Comparison of ENCODE assay signal across 8 mouse cellular contexts in the genomic region with DNA sequence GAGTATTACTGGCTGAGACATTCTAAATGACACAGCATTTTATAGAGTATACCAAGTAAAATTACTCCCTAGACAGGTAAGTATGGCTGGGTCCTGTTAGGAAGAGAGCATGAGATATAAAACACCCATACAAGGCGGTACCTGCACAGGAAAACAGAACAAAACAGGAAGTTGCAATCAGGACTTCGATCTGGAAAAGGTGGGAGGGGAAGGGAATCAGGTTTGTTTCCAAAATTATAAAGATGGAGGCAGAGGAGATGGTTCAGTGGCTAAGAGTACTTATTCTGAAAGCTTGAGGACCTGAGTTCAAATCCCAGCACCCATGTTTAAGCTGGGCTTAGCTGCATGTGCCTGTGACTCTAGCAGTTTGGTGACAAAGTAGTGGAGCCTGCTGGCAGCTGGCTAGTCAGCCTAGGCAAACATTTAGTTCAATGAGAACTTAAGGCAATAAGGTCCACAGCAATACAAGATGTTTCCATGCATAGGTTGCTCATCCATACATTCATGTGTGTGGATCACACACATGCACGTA. TPM values are rescaled to one million over a fixed set of nuclear protein-coding genes. Genes with fewer than 3 reads are reported as not detected.
A peak's percentile ranks its signal among the peaks of the same experiment; 100 is the strongest.
DNase-seq lines count a peak whose midpoint lies in the region; ATAC-seq and TF ChIP-seq lines count a peak whose summit lies in the region.

No protein-coding gene starts in this region.

- H3K27me3 ChIP-seq in neural tube, embryonic 11.5 days (ENCODE audit: control insufficient read depth, insufficient read depth, low read length): no peaks in the 10 kb centered on the region
- H3K27me3 ChIP-seq in limb, embryonic 14.5 days (ENCODE audit: control insufficient read depth, insufficient read depth, low read length): no peaks in the 10 kb centered on the region
- H3K27me3 ChIP-seq in stomach, embryonic 16.5 days (ENCODE audit: control insufficient read depth, insufficient read depth, low read length): no peaks in the 10 kb centered on the region

- H3K4me1 ChIP-seq in neural tube, embryonic 11.5 days (ENCODE audit: control insufficient read depth, insufficient read depth, low read length): peaks cover 4% of the 10 kb centered on the region; the same call in 1 of the 2 replicates
- peaks cover 16% of the 10 kb centered on the region for H3K4me1 ChIP-seq in limb, embryonic 14.5 days (ENCODE audit: control insufficient read depth, insufficient read depth, low read length)
- peaks cover 12% of the 10 kb centered on the region for H3K4me1 ChIP-seq in stomach, embryonic 16.5 days (ENCODE audit: control insufficient read depth, insufficient read depth, low read length)

- H3K4me2 ChIP-seq in neural tube, embryonic 11.5 days (ENCODE audit: low read depth): peak overlapping the region; percentile 46
- peak overlapping the region; percentile 54; the same call in 1 of the 2 replicates for H3K4me2 ChIP-seq in limb, embryonic 14.5 days (replicated peaks; ENCODE audit: low read depth, low read length, severe bottlenecking)
- H3K4me2 ChIP-seq in stomach, embryonic 16.5 days (ENCODE audit: low read depth, low read length): peak overlapping the region; percentile 66

- no peak for TF ChIP-seq POLR2A in limb, embryonic 14.5 days (IDR thresholded peaks at IDR 0.05; ENCODE audit: borderline replicate concordance, extremely low read depth, insufficient read depth, insufficient read length)

- WGBS in neural tube, embryonic 11.5 days: 93% methylated on average over 3 of the region's 3 CpGs
- 83% methylated on average over 3 of the region's 3 CpGs for WGBS in limb, embryonic 14.5 days
- WGBS in stomach, embryonic 16.5 days: 81% methylated on average over 3 of the region's 3 CpGs

- no peak overlapping the region for H3K9ac ChIP-seq in neural tube, embryonic 11.5 days (ENCODE audit: low read length)
- H3K9ac ChIP-seq in limb, embryonic 14.5 days (ENCODE audit: low read depth, low read length, severe bottlenecking): no peak overlapping the region
- H3K9ac ChIP-seq in stomach, embryonic 16.5 days (ENCODE audit: low read length): no peak overlapping the region

- peaks cover 10% of the 10 kb centered on the region for H3K36me3 ChIP-seq in neural tube, embryonic 11.5 days (ENCODE audit: control insufficient read depth, insufficient read depth, low read length)
- H3K36me3 ChIP-seq in limb, embryonic 14.5 days (ENCODE audit: control insufficient read depth, insufficient read depth, low read length): peaks cover 37% of the 10 kb centered on the region
- peaks cover 19% of the 10 kb centered on the region; the same call in 1 of the 2 replicates for H3K36me3 ChIP-seq in stomach, embryonic 16.5 days (ENCODE audit: control insufficient read depth, insufficient read depth, low read length)

- no peak overlapping the region for H3K27ac ChIP-seq in neural tube, embryonic 11.5 days (ENCODE audit: low read depth, low read length)
- no peak overlapping the region for H3K27ac ChIP-seq in limb, embryonic 14.5 days (replicated peaks; ENCODE audit: low read depth, low read length)
- H3K27ac ChIP-seq in stomach, embryonic 16.5 days (ENCODE audit: low read length): no peak overlapping the region

- no peaks in the 10 kb centered on the region for H3K9me3 ChIP-seq in neural tube, embryonic 11.5 days (ENCODE audit: control insufficient read depth, low read length)
- H3K9me3 ChIP-seq in limb, embryonic 14.5 days (ENCODE audit: control insufficient read depth, low read length): no peaks in the 10 kb centered on the region
- H3K9me3 ChIP-seq in stomach, embryonic 16.5 days (replicated peaks; ENCODE audit: control insufficient read depth, low read length): no peaks in the 10 kb centered on the region

- peak; percentile 32 for DNase-seq in cerebellum, adult 9-10 months
- DNase-seq in cerebellum, adult 11 months: no peak
- no peak for DNase-seq in neural tube, embryonic 11.5 days (ENCODE audit: low spot score)
- no peak for DNase-seq in neural tube, embryonic 10.5 days (ENCODE audit: extremely low spot score, low spot score)
- DNase-seq in limb, embryonic 14.5 days (ENCODE audit: low spot score): no peak
- no peak for DNase-seq in ovary, postnatal 10 days (ENCODE audit: low spot score)
- no peak for DNase-seq in adipocyte (ENCODE audit: low spot score)

- H3K4me3 ChIP-seq in neural tube, embryonic 11.5 days (ENCODE audit: low read depth, low read length): peak overlapping the region; percentile 89; the same call in 1 of the 2 replicates
- H3K4me3 ChIP-seq in limb, embryonic 14.5 days (replicated peaks; ENCODE audit: low read length): peak overlapping the region; percentile 92; the same call in 1 of the 2 replicates
- H3K4me3 ChIP-seq in stomach, embryonic 16.5 days (replicated peaks; ENCODE audit: low read length): peak overlapping the region; percentile 86; the same call in 1 of the 2 replicates

- no peak for ATAC-seq in neural tube, embryonic 11.5 days (ENCODE audit: insufficient read depth, low FRiP score, low TSS enrichment)
- ATAC-seq in limb, embryonic 14.5 days (ENCODE audit: low FRiP score, low read depth): no peak
- no peak for ATAC-seq in stomach, embryonic 16.5 days (ENCODE audit: insufficient read depth, low FRiP score)

RNA-seq across cellular contexts. Expression of a gene that starts 1.8 kb away (rescaled TPM):
- 565 and 591 TPM in 2 replicates for polyA plus RNA-seq in neural tube, embryonic 11.5 days (2014; fragmentation: Nextera tagmentation; extraction: Ambion mirVana)
- 492 and 618 TPM in 2 replicates for polyA plus RNA-seq in limb, embryonic 14.5 days (2012; rRNA removed)
- 557 and 602 TPM in 2 replicates for polyA plus RNA-seq in limb, embryonic 14.5 days (2014; fragmentation: Nextera tagmentation; extraction: Ambion mirVana)
- polyA plus RNA-seq in stomach, embryonic 16.5 days (2015; fragmentation: Nextera tagmentation; extraction: Ambion mirVana): 505 and 634 TPM in 2 replicates

RNA-seq across cellular contexts. Expression of a gene that starts 7.3 kb away (rescaled TPM):
- 8.3 and 8.6 TPM in 2 replicates for polyA plus RNA-seq in neural tube, embryonic 11.5 days (2014; fragmentation: Nextera tagmentation; extraction: Ambion mirVana)
- 3.8 and 8.2 TPM in 2 replicates for polyA plus RNA-seq in limb, embryonic 14.5 days (2012; rRNA removed)
- 7.8 and 10.8 TPM in 2 replicates for polyA plus RNA-seq in limb, embryonic 14.5 days (2014; fragmentation: Nextera tagmentation; extraction: Ambion mirVana)
- polyA plus RNA-seq in stomach, embryonic 16.5 days (2015; fragmentation: Nextera tagmentation; extraction: Ambion mirVana): 10.5 and 10.6 TPM in 2 replicates

RNA-seq across cellular contexts. Expression of a gene that starts 34.3 kb away (rescaled TPM):
- 98.3 and 109 TPM in 2 replicates for polyA plus RNA-seq in neural tube, embryonic 11.5 days (2014; fragmentation: Nextera tagmentation; extraction: Ambion mirVana)
- polyA plus RNA-seq in limb, embryonic 14.5 days (2012; rRNA removed): 14.5 and 18.2 TPM in 2 replicates
- polyA plus RNA-seq in limb, embryonic 14.5 days (2014; fragmentation: Nextera tagmentation; extraction: Ambion mirVana): 32.7 and 37.3 TPM in 2 replicates
- polyA plus RNA-seq in stomach, embryonic 16.5 days (2015; fragmentation: Nextera tagmentation; extraction: Ambion mirVana): 174 and 187 TPM in 2 replicates
